Mouse (Mus musculus) stomach, postnatal 0 days (tissue): Measurements from ENCODE around the gene Abcb4.

Experiments used
- CTCF ChIP-seq: IDR thresholded peaks from 2 replicates; pipeline ENCODE4 v1.5.1; 2016; ENCODE audit warnings: antibody characterized with exemption, low read depth, mild to moderate bottlenecking, moderate library complexity
- EP300 ChIP-seq: optimal IDR thresholded peaks from 2 replicates; pipeline ENCODE3; 2016; ENCODE audit warnings: antibody characterized with exemption

GRCm38 (mm10) chr5:8896198-8896597, 2.7 kb downstream of the Abcb4 start:
- TF ChIP-seq EP300 (no peak), CTCF (no peak)
